Mouse (Mus musculus): ENCODE data around the gene Iqch. TPM values are rescaled to one million over a fixed set of nuclear protein-coding genes. Genes with fewer than 3 reads are reported as not detected.

Iqch gene
- not detected in 2 replicates for polyA plus RNA-seq (2012)

DNA sequence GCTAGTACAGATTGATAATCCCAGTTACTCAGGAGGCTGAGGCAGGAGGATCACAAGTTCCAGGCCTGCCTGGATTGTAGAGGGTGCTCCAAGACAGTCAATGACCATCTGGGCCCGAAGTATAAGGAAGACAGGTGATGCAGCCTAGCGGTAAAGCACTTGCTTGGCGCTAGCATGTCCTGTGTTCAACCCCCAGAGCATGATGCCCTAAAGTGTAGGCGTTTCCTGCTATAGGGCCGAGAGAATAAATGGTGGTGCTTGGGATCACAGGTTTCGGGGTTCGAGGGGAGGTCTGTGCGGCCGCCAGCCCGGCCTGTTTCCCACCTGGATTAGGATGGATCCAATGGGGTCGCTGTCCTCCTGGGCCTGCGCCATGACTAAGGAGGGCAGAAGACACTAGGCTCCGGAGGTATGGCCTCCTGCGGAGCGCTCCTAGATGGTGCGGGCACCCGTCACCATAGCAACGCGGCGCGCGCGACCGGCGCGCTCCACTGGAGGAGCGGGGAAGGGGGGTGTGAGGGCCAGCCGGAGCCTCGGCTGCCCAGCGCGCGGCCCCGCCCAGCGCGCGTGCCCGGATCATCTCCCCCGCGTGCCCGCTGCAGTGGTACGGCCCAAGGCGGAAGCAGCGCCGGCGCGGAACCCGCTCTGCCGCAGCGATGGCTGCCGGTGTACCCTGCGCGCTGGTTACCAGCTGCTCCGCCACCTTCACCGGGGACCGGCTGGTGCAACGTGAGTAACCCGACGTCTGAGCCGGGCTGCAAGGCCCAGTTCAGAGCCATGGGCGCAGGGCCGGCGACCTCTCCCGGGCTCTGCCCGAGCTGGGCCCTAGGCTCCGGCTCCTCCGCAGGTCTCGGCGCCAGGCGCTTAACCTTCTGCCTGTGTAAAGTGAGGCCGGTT lies at the start of gene Iqch, which contains the start of gene Aagab:
Iqch (minus strand) TSS at position 451 of the 897 bp plus-strand sequence.
Aagab (plus strand) TSS at position 618 of the 897 bp plus-strand sequence.
- H3K36me3 ChIP-seq (ENCODE audit: control insufficient read depth) = peaks cover 5% of the 10 kb centered on the region
- H3K4me1 ChIP-seq (ENCODE audit: control insufficient read depth) = peaks cover 32% of the 10 kb centered on the region
- H3K27me3 ChIP-seq (ENCODE audit: control insufficient read depth) = peaks cover 3% of the 10 kb centered on the region; the same call in 1 of the 2 replicates
- TF ChIP-seq GATA1 (IDR thresholded peaks at IDR 0.05; ENCODE audit: low read length) (no peak), TAL1 (IDR thresholded peaks at IDR 0.05; ENCODE audit: low read length) (no peak)
- H3K4me3 ChIP-seq (replicated peaks) = peak within 1 kb of the TSS; percentile 95
- H3K9me3 ChIP-seq (ENCODE audit: control insufficient read depth, low read length) = no peaks in the 10 kb centered on the region

DNA sequence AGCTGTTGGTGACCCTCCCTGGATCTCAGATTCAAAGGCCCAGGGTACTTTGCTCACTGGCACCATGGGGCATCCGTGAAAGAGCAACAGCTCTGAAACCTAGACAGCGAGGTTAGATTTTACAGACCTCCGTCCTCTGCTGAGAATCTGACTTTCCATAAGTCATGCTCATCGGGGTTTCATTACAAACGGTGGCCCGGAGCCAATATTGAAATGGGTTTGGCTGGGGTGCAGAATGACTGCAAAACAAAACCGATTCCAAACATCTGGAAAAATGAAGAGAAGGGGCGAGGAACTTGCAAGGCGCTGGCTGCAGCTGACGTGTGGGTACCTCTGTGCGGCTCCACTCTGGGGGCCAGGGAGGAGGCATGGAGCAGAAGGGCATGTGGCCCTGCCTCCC lies 49.3 kb upstream of the Iqch start:
- Histone ChIP-seq H3K4me3 (replicated peaks) (no peak overlapping the region), H3K36me3 (ENCODE audit: control insufficient read depth) (peaks cover 66% of the 10 kb centered on the region), H3K27me3 (ENCODE audit: control insufficient read depth) (no peaks in the 10 kb centered on the region), H3K9me3 (ENCODE audit: control insufficient read depth, low read length) (no peaks in the 10 kb centered on the region), H3K4me1 (ENCODE audit: control insufficient read depth) (no peaks in the 10 kb centered on the region)
- TF ChIP-seq TAL1 (IDR thresholded peaks at IDR 0.05; ENCODE audit: low read length) = no peak
- TF ChIP-seq GATA1 (IDR thresholded peaks at IDR 0.05; ENCODE audit: low read length) = no peak

GRCm38 (mm10) chr9:63650905-63651304 lies 48.6 kb upstream of the Iqch start:
- Histone ChIP-seq H3K27me3 (ENCODE audit: control insufficient read depth) (no peaks in the 10 kb centered on the region), H3K36me3 (ENCODE audit: control insufficient read depth) (peaks cover 72% of the 10 kb centered on the region), H3K4me3 (replicated peaks) (no peak overlapping the region), H3K4me1 (ENCODE audit: control insufficient read depth) (no peaks in the 10 kb centered on the region), H3K9me3 (ENCODE audit: control insufficient read depth, low read length) (no peaks in the 10 kb centered on the region)
- TF ChIP-seq TAL1 (IDR thresholded peaks at IDR 0.05; ENCODE audit: low read length) (no peak), GATA1 (IDR thresholded peaks at IDR 0.05; ENCODE audit: low read length) (no peak)

GRCm38 (mm10) chr9:63649841-63650545 lies 47.7 kb upstream of the Iqch start:
- Histone ChIP-seq H3K27me3 (ENCODE audit: control insufficient read depth) (no peaks in the 10 kb centered on the region), H3K4me1 (ENCODE audit: control insufficient read depth) (no peaks in the 10 kb centered on the region), H3K36me3 (ENCODE audit: control insufficient read depth) (peaks cover 73% of the 10 kb centered on the region), H3K9me3 (ENCODE audit: control insufficient read depth, low read length) (no peaks in the 10 kb centered on the region), H3K4me3 (replicated peaks) (no peak overlapping the region)
- no peak for TF ChIP-seq TAL1 (IDR thresholded peaks at IDR 0.05; ENCODE audit: low read length)
- TF ChIP-seq GATA1 (IDR thresholded peaks at IDR 0.05; ENCODE audit: low read length) = no peak

- no peak for TF ChIP-seq GATA1 (IDR thresholded peaks at IDR 0.05; ENCODE audit: low read length)
- H3K36me3 ChIP-seq (ENCODE audit: control insufficient read depth) = peaks cover 78% of the 10 kb centered on the region
- no peaks in the 10 kb centered on the region for H3K9me3 ChIP-seq (ENCODE audit: control insufficient read depth, low read length)
Measured at GRCm38 (mm10) chr9:63648520-63648918, 46.2 kb upstream of the Iqch start.

GRCm38 (mm10) chr9:63647581-63648519 lies 45.6 kb upstream of the Iqch start:
- Histone ChIP-seq H3K4me1 (ENCODE audit: control insufficient read depth) (no peaks in the 10 kb centered on the region), H3K27me3 (ENCODE audit: control insufficient read depth) (no peaks in the 10 kb centered on the region), H3K9me3 (ENCODE audit: control insufficient read depth, low read length) (no peaks in the 10 kb centered on the region), H3K36me3 (ENCODE audit: control insufficient read depth) (peaks cover 79% of the 10 kb centered on the region), H3K4me3 (replicated peaks) (no peak overlapping the region)
- TF ChIP-seq TAL1 (IDR thresholded peaks at IDR 0.05; ENCODE audit: low read length) = no peak
- TF ChIP-seq GATA1 (IDR thresholded peaks at IDR 0.05; ENCODE audit: low read length) = no peak

More at GRCm38 (mm10) chr9:63648520-63648918, 46.2 kb upstream of the Iqch start:
- Histone ChIP-seq H3K4me1 (ENCODE audit: control insufficient read depth) (no peaks in the 10 kb centered on the region), H3K27me3 (ENCODE audit: control insufficient read depth) (no peaks in the 10 kb centered on the region), H3K4me3 (replicated peaks) (no peak overlapping the region)

- H3K4me3 ChIP-seq (replicated peaks) = no peak overlapping the region
- peaks cover 79% of the 10 kb centered on the region for H3K36me3 ChIP-seq (ENCODE audit: control insufficient read depth)
- H3K4me1 ChIP-seq (ENCODE audit: control insufficient read depth) = no peaks in the 10 kb centered on the region
- no peaks in the 10 kb centered on the region for H3K9me3 ChIP-seq (ENCODE audit: control insufficient read depth, low read length)
- no peaks in the 10 kb centered on the region for H3K27me3 ChIP-seq (ENCODE audit: control insufficient read depth)
- TF ChIP-seq GATA1 (IDR thresholded peaks at IDR 0.05; ENCODE audit: low read length) (no peak), TAL1 (IDR thresholded peaks at IDR 0.05; ENCODE audit: low read length) (no peak)
Measured at GRCm38 (mm10) chr9:63645084-63645483, 42.8 kb upstream of the Iqch start.

GRCm38 (mm10) chr9:63644011-63644410 lies 41.7 kb upstream of the Iqch start:
- H3K4me3 ChIP-seq (replicated peaks) = no peak overlapping the region
- no peaks in the 10 kb centered on the region for H3K27me3 ChIP-seq (ENCODE audit: control insufficient read depth)
- TF ChIP-seq TAL1 (IDR thresholded peaks at IDR 0.05; ENCODE audit: low read length) (no peak), GATA1 (IDR thresholded peaks at IDR 0.05; ENCODE audit: low read length) (no peak)
- no peaks in the 10 kb centered on the region for H3K4me1 ChIP-seq (ENCODE audit: control insufficient read depth)
- H3K9me3 ChIP-seq (ENCODE audit: control insufficient read depth, low read length) = no peaks in the 10 kb centered on the region
- peaks cover 81% of the 10 kb centered on the region for H3K36me3 ChIP-seq (ENCODE audit: control insufficient read depth)

Measured in erythroblast, embryonic 14.5 days (primary cell).